Mouse (Mus musculus): Measurements from ENCODE around the gene Ankrd27.
A peak's percentile ranks its signal among the peaks of the same experiment; 100 is the strongest.

The Ankrd27 gene

GRCm38 (mm10) chr7:35636229-35636628, 50.2 kb downstream of the Ankrd27 start:
- peak; percentile 49 for DNase-seq (ENCODE audit: low read depth, low spot score)

DNA sequence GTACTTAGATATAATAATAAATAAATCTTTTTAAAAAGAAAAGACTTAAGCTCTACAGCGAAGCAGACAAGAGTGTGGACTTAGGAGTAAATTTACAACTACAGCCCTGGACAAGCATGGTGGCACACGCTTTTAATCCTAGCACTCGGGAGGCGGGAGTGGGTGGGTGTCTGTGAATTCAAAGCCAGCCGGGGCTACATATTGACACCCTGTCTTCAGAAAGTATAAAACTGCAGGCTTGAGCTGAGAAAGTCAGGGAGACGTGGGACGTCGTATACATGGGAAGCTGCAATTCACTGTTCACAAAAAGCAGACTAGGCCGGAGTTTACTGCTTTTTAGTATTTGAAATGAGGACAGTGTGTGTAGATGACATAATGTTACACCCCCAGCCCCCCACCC, 50.8 kb downstream of the Ankrd27 start:
- DNase-seq (ENCODE audit: low read depth, low spot score), result no peak

GRCm38 (mm10) chr7:35640072-35640471, 54.0 kb downstream of the Ankrd27 start:
- no peak for DNase-seq (ENCODE audit: low read depth, low spot score)

- peak; percentile 56 for DNase-seq (ENCODE audit: low read depth, low spot score)
Measured at GRCm38 (mm10) chr7:35646317-35647081, 60.5 kb downstream of the Ankrd27 start.

- DNase-seq (ENCODE audit: low read depth, low spot score), result peak; percentile 98
Measured at GRCm38 (mm10) chr7:35647101-35647698, 61.2 kb downstream of the Ankrd27 start, which contains the start of gene Pdcd5. TSS of gene Pdcd5 (minus strand) at chr7:35647521.

DNA sequence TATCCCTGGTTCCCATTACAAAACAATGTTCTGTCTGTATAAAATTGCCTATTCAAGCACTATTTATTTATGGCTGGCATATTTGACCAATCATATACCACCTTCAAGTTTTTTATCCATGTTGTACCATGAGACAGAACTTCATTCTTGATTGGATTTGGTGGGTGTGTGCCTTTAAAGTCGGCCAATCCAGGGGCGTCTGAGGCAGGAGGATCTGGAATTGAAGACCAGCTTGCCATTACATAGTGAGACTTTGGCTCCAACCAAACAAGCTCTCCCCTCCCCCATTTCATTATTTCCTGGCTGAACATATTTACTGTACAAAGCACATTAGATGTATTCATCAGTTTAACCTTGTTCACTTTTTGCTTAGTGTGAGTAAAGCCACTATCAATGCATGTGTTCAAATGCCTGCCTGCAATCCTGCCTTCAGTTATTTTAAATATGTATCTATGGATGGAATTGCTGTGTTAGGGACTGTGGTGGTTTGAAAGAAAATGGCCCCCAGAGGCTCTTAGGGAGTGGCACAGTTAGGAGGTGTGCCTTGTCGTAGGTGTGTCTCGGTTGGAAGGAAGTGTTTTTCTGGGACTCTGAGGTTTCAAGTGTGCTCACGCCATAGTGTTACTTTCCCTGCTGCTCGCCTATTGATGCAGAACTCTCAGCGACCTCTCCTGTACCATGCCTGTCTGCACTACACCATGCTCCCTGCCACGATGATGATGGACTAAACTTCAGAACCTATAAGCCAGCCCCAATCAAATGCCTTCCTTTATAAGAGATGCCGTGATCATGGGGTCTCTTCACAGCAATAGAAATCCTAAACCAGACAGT, 62.4 kb downstream of the Ankrd27 start:
- DNase-seq (ENCODE audit: low read depth, low spot score), result peak; percentile 33

- DNase-seq (ENCODE audit: low read depth, low spot score), result peak; percentile 87
Measured at GRCm38 (mm10) chr7:35649071-35649470, 63.0 kb downstream of the Ankrd27 start.

DNA sequence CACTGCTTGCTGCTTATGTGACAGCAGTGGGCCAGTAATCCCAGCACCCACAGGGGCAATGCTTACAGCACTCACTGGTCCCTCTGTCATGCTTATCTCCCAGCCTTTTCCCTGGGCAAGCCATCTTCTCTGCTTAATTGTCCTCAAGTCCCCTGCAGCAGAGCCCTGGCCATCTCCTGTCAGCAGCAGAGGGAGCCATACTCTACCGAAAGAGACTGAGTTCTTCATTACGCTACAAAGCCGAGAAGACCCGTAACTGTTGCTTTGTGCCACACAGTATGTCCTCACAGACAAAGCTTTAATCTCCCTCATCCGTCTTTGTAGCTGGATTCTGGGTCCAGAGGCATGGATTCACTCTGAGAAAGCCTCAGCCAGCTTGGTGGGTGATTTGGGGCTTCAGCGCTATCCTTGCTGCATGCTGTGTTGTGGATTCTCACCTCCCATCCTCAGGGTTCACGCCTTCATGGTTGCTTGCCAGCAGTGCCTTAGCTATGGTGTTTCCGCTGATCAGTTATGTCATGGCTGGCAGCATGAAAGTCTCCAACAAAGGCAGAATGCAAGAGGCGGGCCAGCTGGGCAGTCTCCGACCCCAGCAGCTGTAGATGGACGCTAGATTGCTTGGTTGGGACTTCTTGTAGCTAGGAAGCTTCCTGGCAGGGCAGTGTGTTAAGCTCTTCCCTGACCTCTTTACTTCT, 64.8 kb downstream of the Ankrd27 start:
- DNase-seq (ENCODE audit: low read depth, low spot score), result no peak

DNA sequence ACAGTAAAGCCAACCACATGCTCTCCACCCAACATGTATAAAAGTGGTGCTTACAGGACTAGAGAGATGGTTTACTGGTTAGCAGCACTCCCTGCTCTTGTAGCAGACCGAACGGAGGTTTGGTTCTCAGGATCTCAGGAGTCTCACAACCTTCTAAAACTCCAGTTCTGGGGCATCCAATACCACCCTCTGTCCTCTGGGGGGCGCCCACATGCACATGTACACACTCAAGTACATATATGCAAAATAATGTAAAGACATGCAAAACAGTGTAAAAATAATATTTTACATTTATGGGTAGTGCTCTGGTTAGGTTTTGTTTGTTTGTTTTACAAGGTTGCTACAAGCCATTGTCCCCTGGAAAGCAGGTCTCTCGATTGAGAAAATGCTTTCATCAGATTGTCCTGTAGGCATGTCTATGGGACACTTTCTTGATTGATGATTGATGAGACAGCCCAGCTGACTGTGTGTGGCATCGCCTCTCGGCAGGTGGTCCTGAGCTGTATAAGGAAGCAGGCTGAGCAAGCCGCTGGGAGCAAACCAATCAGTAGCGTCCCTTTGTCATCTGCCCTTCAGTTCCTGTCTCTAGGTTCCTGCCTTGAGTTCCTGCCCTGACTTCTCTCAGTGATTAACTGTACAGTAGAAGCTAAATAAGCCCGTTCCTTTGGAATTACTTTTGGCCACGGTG, 65.7 kb downstream of the Ankrd27 start:
- DNase-seq (ENCODE audit: low read depth, low spot score), result peak; percentile 78

- DNase-seq (ENCODE audit: low read depth, low spot score), result no peak
Measured at GRCm38 (mm10) chr7:35657829-35658228, 71.8 kb downstream of the Ankrd27 start.

DNA sequence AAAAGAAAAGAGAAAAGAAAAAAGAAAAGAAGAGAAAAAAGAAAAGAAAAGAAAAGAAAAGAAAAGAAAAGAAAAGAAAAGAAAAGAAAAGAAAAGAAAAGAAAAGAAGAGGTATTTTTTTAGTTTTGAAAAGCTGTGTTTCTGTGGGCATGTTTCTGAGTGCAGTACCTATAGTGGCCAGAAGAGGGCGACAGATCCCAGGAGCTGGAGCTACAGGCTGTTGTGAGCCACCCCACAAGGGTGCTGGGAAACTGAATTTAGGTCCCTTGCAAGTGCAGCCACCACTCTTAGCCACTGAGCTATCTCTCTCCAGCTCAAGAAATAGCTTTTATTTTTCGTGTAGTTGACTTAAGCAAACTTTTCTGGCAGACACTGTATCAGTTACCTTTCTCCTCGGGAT, 73.1 kb downstream of the Ankrd27 start:
- DNase-seq (ENCODE audit: low read depth, low spot score), result peak; percentile 80

DNA sequence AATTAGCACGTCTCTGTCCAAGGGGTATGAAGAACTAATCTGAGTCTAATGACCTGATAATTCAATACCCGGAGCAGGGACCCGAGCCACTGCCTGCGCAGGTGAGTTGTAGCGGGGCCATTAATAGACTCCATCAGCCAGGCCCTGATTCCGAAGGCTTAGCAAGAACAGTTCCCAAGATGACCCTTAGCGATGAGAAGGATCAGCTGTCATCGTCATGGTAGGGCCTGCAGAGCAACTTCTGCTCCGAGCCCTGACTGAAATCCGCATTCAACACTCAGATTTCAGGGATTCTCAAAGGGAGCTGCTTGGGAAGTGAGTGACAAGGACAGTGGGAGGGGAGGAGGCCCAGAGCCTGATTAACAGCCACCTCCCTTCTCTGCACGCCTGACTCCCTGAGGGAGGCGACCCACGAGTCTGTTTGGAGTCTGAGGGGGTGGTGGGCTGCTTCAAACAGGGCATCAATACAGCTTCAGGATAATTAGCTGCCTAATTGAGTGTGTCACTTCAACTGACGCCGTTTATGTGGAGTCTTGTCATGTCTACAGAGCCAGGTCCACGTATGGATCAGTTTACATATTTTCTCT, 77.8 kb downstream of the Ankrd27 start:
- no peak for DNase-seq (ENCODE audit: low read depth, low spot score)

GRCm38 (mm10) chr7:35668066-35669041, 82.3 kb downstream of the Ankrd27 start:
- DNase-seq (ENCODE audit: low read depth, low spot score), result peak; percentile 43

- peak; percentile 71 for DNase-seq (ENCODE audit: low read depth, low spot score)
Measured at GRCm38 (mm10) chr7:35678976-35679375, 92.9 kb downstream of the Ankrd27 start.

DNA sequence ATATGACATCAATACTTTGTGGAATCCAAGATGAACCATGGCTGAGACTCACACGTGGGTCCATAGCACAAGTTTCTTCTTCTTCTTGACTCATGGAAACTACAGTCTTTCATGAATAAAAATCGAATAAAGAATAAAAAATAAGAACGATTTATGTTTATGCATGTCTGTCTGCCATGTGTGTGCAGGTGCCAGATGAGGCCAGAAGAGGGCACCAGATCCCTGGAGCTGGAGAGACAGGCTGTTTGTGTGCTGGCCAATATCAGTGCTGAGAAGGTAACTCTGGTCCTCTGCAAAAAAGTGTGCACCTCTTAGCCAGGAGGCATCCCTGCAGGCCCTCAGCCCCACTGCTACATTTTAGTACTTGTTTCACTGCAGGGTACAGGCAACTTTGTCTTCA, 95.5 kb downstream of the Ankrd27 start:
- DNase-seq (ENCODE audit: low read depth, low spot score), result peak; percentile 63

- no peak for DNase-seq (ENCODE audit: low read depth, low spot score)
Measured at GRCm38 (mm10) chr7:35683409-35684122, 97.5 kb downstream of the Ankrd27 start.

- no peak for DNase-seq (ENCODE audit: low read depth, low spot score)
Measured at GRCm38 (mm10) chr7:35686216-35686615, 100.2 kb downstream of the Ankrd27 start.

GRCm38 (mm10) chr7:35686756-35687155, 100.7 kb downstream of the Ankrd27 start:
- peak; percentile 74 for DNase-seq (ENCODE audit: low read depth, low spot score)

GRCm38 (mm10) chr7:35687229-35687628, 101.2 kb downstream of the Ankrd27 start:
- DNase-seq (ENCODE audit: low read depth, low spot score), result peak; percentile 83

Measured in ZHBTc4 (cell line).